In the genomic region with DNA sequence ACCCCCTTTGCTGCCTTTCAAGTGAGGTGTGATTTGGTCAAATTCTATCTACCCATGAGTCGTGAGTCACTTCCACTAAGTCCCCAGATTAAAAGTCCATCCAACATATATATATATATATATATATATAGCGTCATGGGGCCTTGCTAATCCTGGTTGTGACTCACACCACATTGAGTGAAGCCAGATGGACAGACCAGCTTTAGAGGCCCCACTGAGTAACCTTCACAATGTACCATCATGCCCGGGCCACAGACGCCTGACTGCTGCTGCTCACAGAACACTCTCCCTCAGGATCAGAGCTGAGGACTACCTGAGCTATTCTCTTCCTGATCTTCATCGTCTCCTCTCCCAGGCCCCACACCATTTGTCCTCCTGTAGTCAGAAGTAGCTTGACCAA, we compare ENCODE assay signal across 23 mouse cellular contexts.
A peak's percentile ranks its signal among the peaks of the same experiment; 100 is the strongest.
DNase-seq lines count a peak whose midpoint lies in the region; ATAC-seq and TF ChIP-seq lines count a peak whose summit lies in the region.
"Had no signal": no experiment of that assay in that cellular context is flagged by ENCODE, and none has a peak within 500 bp of the region (broad histone marks: within the 10 kb centered on the region; RNA-seq: fewer than 3 reads in every experiment).

No protein-coding gene starts in this region.

- H3K27ac ChIP-seq in limb, embryonic 14.5 days (replicated peaks; ENCODE audit: low read depth, low read length) = 0 out of 2 replicates have a peak overlapping the region, but pooled peaks have one; percentile 14
- H3K27ac ChIP-seq: embryonic facial prominence, embryonic 15.5 days; forebrain, embryonic 13.5 days; heart, embryonic 10.5 days; left cerebral cortex, adult 2 months; liver, embryonic 14.5 days; midbrain, embryonic 13.5 days had no signal

- no peak; the same call in 1 of the 2 replicates for ATAC-seq in limb, embryonic 14.5 days (ENCODE audit: low FRiP score, low read depth)
- ATAC-seq in erythroblast, adult 5-6 weeks (replicated peaks; ENCODE audit: low FRiP score, poor library complexity, severe bottlenecking) = no peak
- no peak for ATAC-seq in CD4-positive, CD25-positive, alpha-beta regulatory T cell, adult 4 months
- ATAC-seq: forebrain, embryonic 13.5 days; intestine, postnatal 0 days; midbrain, embryonic 13.5 days; Patski had no signal

- H3K27me3 ChIP-seq in limb, embryonic 14.5 days (ENCODE audit: control insufficient read depth, insufficient read depth, low read length) = no peaks in the 10 kb centered on the region
- H3K27me3 ChIP-seq: embryonic facial prominence, embryonic 15.5 days; forebrain, embryonic 13.5 days; Patski had no signal

- peaks cover 36% of the 10 kb centered on the region for H3K4me1 ChIP-seq in limb, embryonic 14.5 days (ENCODE audit: control insufficient read depth, insufficient read depth, low read length)

- H3K9ac ChIP-seq in limb, embryonic 14.5 days (ENCODE audit: low read depth, low read length, severe bottlenecking) = no peak overlapping the region
- H3K9ac ChIP-seq: embryonic facial prominence, embryonic 15.5 days; forebrain, embryonic 13.5 days; liver, embryonic 14.5 days; lung, embryonic 14.5 days; midbrain, embryonic 13.5 days had no signal

- H3K36me3 ChIP-seq in limb, embryonic 14.5 days (ENCODE audit: control insufficient read depth, insufficient read depth, low read length) = no peaks in the 10 kb centered on the region
- H3K36me3 ChIP-seq: embryonic facial prominence, embryonic 15.5 days; heart, embryonic 10.5 days; midbrain, embryonic 13.5 days had no signal

- no peak for TF ChIP-seq POLR2A in limb, embryonic 14.5 days (IDR thresholded peaks at IDR 0.05; ENCODE audit: borderline replicate concordance, extremely low read depth, insufficient read depth, insufficient read length)

- H3K4me2 ChIP-seq in limb, embryonic 14.5 days (replicated peaks; ENCODE audit: low read depth, low read length, severe bottlenecking) = no peak overlapping the region
- H3K4me2 ChIP-seq: embryonic facial prominence, embryonic 15.5 days; forebrain, embryonic 13.5 days; lung, embryonic 14.5 days; midbrain, embryonic 13.5 days had no signal

- intact Hi-C loops in heart, postnatal 25 days (cut with DNase I) = no loop called here

- DNase-seq in cerebellum, postnatal 25 days = peak; percentile 14 to 43
- no peak for DNase-seq in cerebellum, adult 11-12 months
- peak; percentile 5 for DNase-seq in thymus, postnatal 4 days
- DNase-seq in thymus, postnatal 14 days = no peak
- DNase-seq in limb, embryonic 14.5 days (ENCODE audit: low spot score) = no peak
- DNase-seq in heart, postnatal 25 days (ENCODE audit: low spot score) = no peak
- DNase-seq: adrenal gland, postnatal 36 days; cerebellum, adult 18-20 months; embryo, embryonic 11 days; layer of hippocampus, adult 9-11 months; left cerebral cortex, postnatal 4 days; thymus, adult 18-20 months had no signal

- 65% methylated on average over 5 of the region's 5 CpGs for WGBS in limb, embryonic 14.5 days

- H3K9me3 ChIP-seq in limb, embryonic 14.5 days (ENCODE audit: control insufficient read depth, low read length) = no peaks in the 10 kb centered on the region
- H3K9me3 ChIP-seq: embryonic facial prominence, embryonic 15.5 days; forebrain, embryonic 13.5 days; heart, embryonic 10.5 days; midbrain, embryonic 13.5 days had no signal

- no peak overlapping the region for H3K4me3 ChIP-seq in limb, embryonic 14.5 days (replicated peaks; ENCODE audit: low read length)
- H3K4me3 ChIP-seq: embryonic facial prominence, embryonic 15.5 days; forebrain, embryonic 13.5 days; heart, embryonic 10.5 days; left cerebral cortex, adult 2 months; midbrain, embryonic 13.5 days had no signal

Comparison
In these comparisons a context has a peak if more than half of its experiments do, and no peak if none do; other contexts are left out.
1. DNase-seq: peak in cerebellum, postnatal 25 days (2 of 2) and thymus, postnatal 4 days (single experiment); none in cerebellum, adult 11-12 months (single experiment), thymus, postnatal 14 days (single experiment), limb, embryonic 14.5 days (single experiment) and heart, postnatal 25 days (single experiment).